Mouse (Mus musculus): Measurements from ENCODE around the gene Nfib. TPM values are rescaled to one million over a fixed set of nuclear protein-coding genes. Genes with fewer than 3 reads are reported as not detected.

Gene Nfib
- polyA plus RNA-seq, 1 experiment from 2014 or later, result 39.8 TPM

DNA sequence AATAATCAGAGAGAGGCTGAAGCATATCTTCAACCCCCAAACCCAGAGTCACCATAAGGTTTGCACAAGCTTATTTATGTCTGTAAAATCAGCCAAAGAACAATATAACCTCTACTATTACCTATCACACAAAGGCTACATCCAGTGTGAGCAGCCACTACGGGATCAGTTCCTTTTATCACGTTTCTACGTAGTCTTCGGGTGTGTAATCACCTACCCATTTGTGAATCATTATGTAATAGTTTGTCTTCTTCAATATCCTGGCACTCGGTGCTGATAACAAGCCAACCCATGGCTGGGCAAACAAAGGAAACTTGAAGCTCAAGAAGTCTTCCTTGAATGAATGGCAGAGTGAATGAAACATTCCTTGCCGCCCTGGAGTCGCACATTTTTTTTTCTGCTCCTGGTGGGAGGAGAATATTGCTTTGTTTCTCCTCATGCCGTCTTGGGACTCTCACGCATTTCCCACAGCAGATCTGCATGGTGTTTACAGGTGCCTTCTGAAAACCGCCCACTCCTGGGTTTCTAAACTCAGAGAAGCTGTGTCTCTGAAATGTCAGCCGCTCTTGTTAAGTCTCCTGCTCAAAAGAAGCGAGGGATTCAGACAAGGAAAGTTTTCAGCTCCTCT, 21.3 kb downstream of the Nfib start:
- H3K9ac ChIP-seq (replicated peaks), result no peak overlapping the region
- H3K4me3 ChIP-seq, result no peak overlapping the region
- ATAC-seq (ENCODE audit: low FRiP score, low read depth), result no peak
- H3K36me3 ChIP-seq, result no peaks in the 10 kb centered on the region
- 77% methylated on average over 12 of the region's 12 CpGs for WGBS
- H3K4me2 ChIP-seq (replicated peaks), result no peak overlapping the region
- H3K27ac ChIP-seq (replicated peaks), result no peak overlapping the region
- H3K4me1 ChIP-seq, result 0 out of 2 replicates have a peak, but pooled peaks cover 4% of the 10 kb centered on the region
- no peaks in the 10 kb centered on the region for H3K9me3 ChIP-seq
- H3K27me3 ChIP-seq, result no peaks in the 10 kb centered on the region

DNA sequence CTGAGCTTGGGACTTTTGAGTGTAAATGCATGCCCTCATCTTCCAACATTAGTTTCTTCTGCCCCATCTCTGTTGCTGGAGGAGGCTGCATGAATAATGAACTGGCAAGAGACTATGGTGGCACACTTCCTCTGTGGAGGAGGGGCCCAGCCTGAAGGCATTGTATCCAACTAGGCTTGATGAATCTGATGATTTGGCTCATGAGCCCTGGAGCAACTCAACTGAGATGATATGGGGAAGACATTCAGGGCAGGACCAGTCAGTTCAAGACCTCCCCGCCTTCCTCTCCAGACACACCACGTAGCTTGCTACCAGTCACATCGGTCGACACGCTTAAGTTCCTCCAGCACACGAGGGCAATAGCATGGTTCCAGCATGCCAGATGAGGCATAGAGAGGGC, 22.0 kb downstream of the Nfib start:
- WGBS, result 95% methylated on average over 6 of the region's 6 CpGs
- Histone ChIP-seq H3K9me3 (no peaks in the 10 kb centered on the region), H3K36me3 (no peaks in the 10 kb centered on the region), H3K4me1 (0 out of 2 replicates have a peak, but pooled peaks cover 4% of the 10 kb centered on the region), H3K4me3 (no peak overlapping the region), H3K27me3 (no peaks in the 10 kb centered on the region), H3K27ac (replicated peaks) (no peak overlapping the region), H3K4me2 (replicated peaks) (no peak overlapping the region), H3K9ac (replicated peaks) (no peak overlapping the region)
- no peak for ATAC-seq (ENCODE audit: low FRiP score, low read depth)

DNA sequence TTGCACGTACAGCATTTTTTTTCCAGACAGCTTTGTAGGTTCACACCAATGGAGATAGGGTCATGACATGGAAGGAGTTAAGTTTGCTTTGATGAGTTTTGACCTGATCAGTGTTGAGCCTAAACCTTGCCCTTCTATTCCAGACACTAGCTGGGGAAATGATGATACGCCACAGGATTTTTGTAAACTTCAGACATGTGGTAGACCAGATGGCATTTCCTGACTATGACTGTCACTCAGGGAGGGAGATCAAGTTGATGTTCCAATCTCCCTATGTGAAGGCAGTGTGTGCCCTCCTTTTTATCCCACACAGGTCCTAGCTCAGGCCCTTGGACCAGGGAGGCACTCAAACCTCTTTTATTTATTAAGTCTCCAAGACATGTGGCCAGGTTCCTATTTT, 29.4 kb downstream of the Nfib start:
- Histone ChIP-seq H3K4me2 (replicated peaks) (no peak overlapping the region), H3K9me3 (no peaks in the 10 kb centered on the region), H3K4me3 (no peak overlapping the region), H3K36me3 (no peaks in the 10 kb centered on the region), H3K27ac (replicated peaks) (no peak overlapping the region), H3K4me1 (no peaks in the 10 kb centered on the region), H3K9ac (replicated peaks) (no peak overlapping the region), H3K27me3 (no peaks in the 10 kb centered on the region)
- no peak for ATAC-seq (ENCODE audit: low FRiP score, low read depth)
- WGBS, result 94% methylated on average over 2 of the region's 2 CpGs

DNA sequence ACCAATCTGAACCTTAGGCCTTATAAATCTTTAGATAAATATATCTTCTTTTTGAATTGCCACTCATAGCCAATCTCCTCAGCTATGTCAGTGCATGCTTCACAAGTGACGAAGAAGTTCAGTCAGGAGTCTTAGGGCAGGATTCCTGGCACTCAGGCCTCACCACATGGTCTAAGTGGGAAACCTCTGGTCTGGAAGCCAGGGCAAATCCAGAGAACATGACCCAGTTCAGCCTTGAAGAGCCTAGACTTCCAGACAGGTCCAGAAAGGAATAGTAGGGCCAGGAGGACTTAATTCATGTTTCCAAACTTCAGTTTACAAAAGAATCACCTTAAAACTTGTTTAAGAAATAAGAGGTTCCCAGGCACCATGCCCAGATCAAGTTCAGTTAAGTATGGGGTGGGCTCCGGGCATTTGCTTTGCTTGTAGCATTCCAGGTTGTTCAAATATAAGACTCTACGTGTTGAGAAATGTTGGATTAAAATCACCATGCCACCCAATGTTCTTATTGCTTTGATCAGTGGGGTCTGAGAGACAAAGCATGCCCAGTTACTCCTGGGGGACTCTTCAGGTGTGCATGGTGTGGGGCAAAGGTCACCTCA, 38.2 kb downstream of the Nfib start:
- no peak overlapping the region for H3K27ac ChIP-seq (replicated peaks)
- H3K36me3 ChIP-seq, result no peaks in the 10 kb centered on the region
- H3K27me3 ChIP-seq, result no peaks in the 10 kb centered on the region
- 90% methylated on average over 3 of the region's 3 CpGs for WGBS
- H3K4me2 ChIP-seq (replicated peaks), result no peak overlapping the region
- no peaks in the 10 kb centered on the region; the same call in 1 of the 2 replicates for H3K4me1 ChIP-seq
- no peak for ATAC-seq (ENCODE audit: low FRiP score, low read depth)
- no peak overlapping the region for H3K4me3 ChIP-seq
- H3K9me3 ChIP-seq, result no peaks in the 10 kb centered on the region
- H3K9ac ChIP-seq (replicated peaks), result no peak overlapping the region

DNA sequence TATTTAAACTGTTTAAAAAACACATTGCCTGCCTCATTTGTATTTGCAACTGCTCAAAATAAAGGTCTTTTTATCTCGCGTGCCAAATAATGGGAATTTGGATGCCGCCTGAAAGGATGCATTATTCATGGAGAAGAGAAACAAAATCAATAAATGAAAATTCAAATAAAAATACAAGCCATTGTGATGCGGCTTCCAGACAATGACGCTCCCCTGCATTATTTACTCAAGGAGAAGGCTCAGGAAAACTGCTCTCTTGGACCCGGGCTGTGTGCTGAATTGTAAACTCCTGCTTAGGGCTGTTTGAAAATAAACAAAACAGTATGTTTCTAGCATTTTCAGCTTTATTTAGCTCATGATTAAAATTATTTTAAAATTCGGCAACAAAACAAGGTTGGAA, 41.1 kb downstream of the Nfib start:
- H3K4me3 ChIP-seq, result no peak overlapping the region
- no peaks in the 10 kb centered on the region; the same call in 1 of the 2 replicates for H3K4me1 ChIP-seq
- peak; percentile 52; the same call in 1 of the 2 replicates for ATAC-seq (ENCODE audit: low FRiP score, low read depth)
- WGBS, result 60% methylated on average over 7 of the region's 7 CpGs
- H3K27me3 ChIP-seq, result no peaks in the 10 kb centered on the region
- H3K36me3 ChIP-seq, result no peaks in the 10 kb centered on the region
- H3K9ac ChIP-seq (replicated peaks), result no peak overlapping the region
- no peak overlapping the region for H3K4me2 ChIP-seq (replicated peaks)
- H3K27ac ChIP-seq (replicated peaks), result no peak overlapping the region
- no peaks in the 10 kb centered on the region for H3K9me3 ChIP-seq

DNA sequence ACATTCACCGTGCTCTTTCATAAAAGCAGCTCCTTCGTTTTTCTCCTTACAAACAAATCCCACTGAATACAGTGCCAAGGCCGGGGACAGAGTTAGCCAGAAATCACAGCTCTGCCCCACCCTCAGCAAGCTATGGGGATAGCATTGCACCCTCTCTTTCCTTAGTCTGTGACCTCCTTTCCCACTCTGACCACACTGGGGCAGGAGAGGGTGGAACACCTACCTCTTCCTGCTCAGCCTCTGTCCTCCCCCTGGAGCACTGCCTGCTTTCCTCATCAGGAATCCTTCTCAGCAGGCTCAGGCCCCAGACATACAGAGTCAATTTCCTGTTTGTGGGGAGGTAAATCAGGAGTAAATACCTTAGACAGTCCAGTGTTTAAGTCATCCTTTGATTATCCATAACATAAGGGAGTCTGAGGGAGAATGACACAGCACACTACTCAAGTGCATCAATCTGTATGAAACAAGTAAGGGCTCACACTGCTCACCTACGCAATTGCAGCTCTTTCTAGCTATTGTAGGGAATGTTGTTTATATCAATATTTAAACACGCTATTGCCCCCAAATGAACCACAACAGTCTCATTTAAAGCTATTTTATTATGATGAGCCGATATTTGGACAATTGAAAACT, 41.7 kb downstream of the Nfib start:
- Histone ChIP-seq H3K36me3 (no peaks in the 10 kb centered on the region), H3K4me1 (no peaks in the 10 kb centered on the region; the same call in 1 of the 2 replicates), H3K4me2 (replicated peaks) (no peak overlapping the region), H3K9me3 (no peaks in the 10 kb centered on the region), H3K9ac (replicated peaks) (no peak overlapping the region), H3K27me3 (no peaks in the 10 kb centered on the region), H3K27ac (replicated peaks) (0 out of 2 replicates have a peak overlapping the region, but pooled peaks have one; percentile 4), H3K4me3 (no peak overlapping the region)
- ATAC-seq (ENCODE audit: low FRiP score, low read depth), result peak; percentile 48; the same call in 1 of the 2 replicates
- WGBS, result 88% methylated on average over 6 of the region's 6 CpGs

DNA sequence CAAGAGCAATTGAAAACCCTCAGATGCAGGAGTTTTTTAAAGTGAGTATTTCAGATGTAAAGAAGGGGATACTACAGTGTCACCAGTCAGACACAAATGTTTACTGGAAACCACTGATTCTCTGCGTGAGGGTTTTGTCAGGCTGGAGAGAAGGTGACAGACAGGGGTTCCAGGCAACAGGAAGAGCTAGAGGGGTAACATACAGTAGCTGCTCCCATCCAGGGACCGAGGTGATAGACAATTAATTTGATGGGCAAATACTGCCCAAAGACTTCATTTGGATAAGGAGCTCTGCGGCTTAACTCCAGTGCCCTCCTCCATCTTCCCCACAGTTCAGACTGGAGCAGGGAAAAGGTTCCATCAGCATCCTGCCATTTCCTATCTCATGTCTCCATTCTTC, 42.9 kb downstream of the Nfib start:
- no peaks in the 10 kb centered on the region; the same call in 1 of the 2 replicates for H3K4me1 ChIP-seq
- H3K36me3 ChIP-seq, result no peaks in the 10 kb centered on the region
- H3K4me3 ChIP-seq, result no peak overlapping the region
- no peak for ATAC-seq (ENCODE audit: low FRiP score, low read depth)
- no peak overlapping the region for H3K27ac ChIP-seq (replicated peaks)
- H3K9me3 ChIP-seq, result no peaks in the 10 kb centered on the region
- H3K9ac ChIP-seq (replicated peaks), result no peak overlapping the region
- no peaks in the 10 kb centered on the region for H3K27me3 ChIP-seq
- 68% methylated on average over 3 of the region's 3 CpGs for WGBS
- no peak overlapping the region for H3K4me2 ChIP-seq (replicated peaks)

DNA sequence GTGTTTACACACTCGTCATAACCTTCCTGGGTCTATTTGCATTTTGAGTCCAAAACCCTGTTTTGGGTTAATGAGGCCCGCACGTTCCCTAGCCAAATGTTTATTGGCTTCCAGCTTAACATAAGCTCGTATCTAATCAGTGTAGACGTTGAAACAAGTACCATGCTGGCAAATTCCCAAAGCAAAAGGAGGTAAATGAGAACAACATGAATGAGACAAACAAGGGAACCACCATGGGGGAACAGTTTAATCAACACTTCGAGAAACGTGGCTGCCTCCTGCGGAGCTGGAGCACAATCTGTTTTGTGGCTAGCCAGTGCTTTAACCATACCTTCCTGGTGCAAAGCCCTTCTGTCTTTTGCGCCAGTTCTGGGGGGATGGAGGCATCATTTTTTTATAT, 43.3 kb downstream of the Nfib start:
- Histone ChIP-seq H3K4me3 (no peak overlapping the region), H3K36me3 (no peaks in the 10 kb centered on the region), H3K27ac (replicated peaks) (no peak overlapping the region), H3K9ac (replicated peaks) (no peak overlapping the region), H3K4me2 (replicated peaks) (no peak overlapping the region), H3K4me1 (no peaks in the 10 kb centered on the region; the same call in 1 of the 2 replicates), H3K27me3 (no peaks in the 10 kb centered on the region), H3K9me3 (no peaks in the 10 kb centered on the region)
- ATAC-seq (ENCODE audit: low FRiP score, low read depth), result no peak
- 47% methylated on average over 9 of the region's 9 CpGs for WGBS

DNA sequence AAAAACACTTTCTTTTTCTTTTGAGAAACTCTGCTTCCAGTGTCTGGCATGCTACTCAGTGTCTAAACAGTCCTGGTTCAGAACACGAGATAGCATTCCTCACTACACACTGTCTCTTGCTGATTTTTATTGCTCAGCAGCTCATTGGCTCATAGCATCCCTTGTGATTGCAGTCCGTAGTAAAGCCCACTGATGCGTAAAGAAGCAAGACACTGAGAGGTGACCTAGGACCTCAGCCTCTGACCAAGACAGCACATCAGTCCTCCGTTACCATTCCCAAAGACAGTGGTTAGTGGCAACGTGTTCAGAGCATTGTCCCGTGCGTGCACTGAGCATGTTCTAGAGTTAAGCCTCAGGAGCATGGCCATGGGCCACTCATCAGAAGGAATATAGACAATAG, 44.3 kb downstream of the Nfib start:
- no peak overlapping the region for H3K4me2 ChIP-seq (replicated peaks)
- no peak overlapping the region for H3K4me3 ChIP-seq
- WGBS, result 89% methylated on average over 7 of the region's 7 CpGs
- no peak for ATAC-seq (ENCODE audit: low FRiP score, low read depth)
- H3K36me3 ChIP-seq, result no peaks in the 10 kb centered on the region
- H3K4me1 ChIP-seq, result no peaks in the 10 kb centered on the region; the same call in 1 of the 2 replicates
- no peaks in the 10 kb centered on the region for H3K9me3 ChIP-seq
- no peak overlapping the region for H3K9ac ChIP-seq (replicated peaks)
- no peaks in the 10 kb centered on the region for H3K27me3 ChIP-seq
- H3K27ac ChIP-seq (replicated peaks), result no peak overlapping the region

DNA sequence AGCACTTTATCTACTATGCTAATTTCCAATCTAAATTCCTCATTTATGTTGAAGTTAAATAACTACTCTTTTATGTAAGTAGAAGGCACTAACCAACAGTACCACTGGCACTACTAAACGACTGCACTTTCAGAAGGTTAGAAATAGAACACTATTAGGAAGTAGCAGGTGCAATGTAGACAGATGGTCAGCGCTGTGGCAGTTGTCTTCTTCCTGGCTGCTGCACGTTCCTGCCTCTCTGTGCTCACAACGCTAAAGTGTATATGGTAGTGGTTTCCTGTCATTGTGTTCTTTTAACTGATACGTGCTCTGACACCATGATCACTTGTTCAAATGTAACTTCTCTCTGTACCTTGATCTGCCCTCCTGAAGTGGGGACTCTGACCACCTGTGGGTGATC, 59.9 kb downstream of the Nfib start:
- H3K27ac ChIP-seq (replicated peaks), result no peak overlapping the region
- no peak overlapping the region for H3K4me3 ChIP-seq
- ATAC-seq (ENCODE audit: low FRiP score, low read depth), result no peak
- peaks cover under 1% of the 10 kb centered on the region; the same call in 1 of the 2 replicates for H3K27me3 ChIP-seq
- H3K4me2 ChIP-seq (replicated peaks), result no peak overlapping the region
- no peaks in the 10 kb centered on the region for H3K36me3 ChIP-seq
- WGBS, result 86% methylated on average over 5 of the region's 5 CpGs
- H3K4me1 ChIP-seq, result no peaks in the 10 kb centered on the region
- H3K9ac ChIP-seq (replicated peaks), result no peak overlapping the region
- H3K9me3 ChIP-seq, result no peaks in the 10 kb centered on the region

DNA sequence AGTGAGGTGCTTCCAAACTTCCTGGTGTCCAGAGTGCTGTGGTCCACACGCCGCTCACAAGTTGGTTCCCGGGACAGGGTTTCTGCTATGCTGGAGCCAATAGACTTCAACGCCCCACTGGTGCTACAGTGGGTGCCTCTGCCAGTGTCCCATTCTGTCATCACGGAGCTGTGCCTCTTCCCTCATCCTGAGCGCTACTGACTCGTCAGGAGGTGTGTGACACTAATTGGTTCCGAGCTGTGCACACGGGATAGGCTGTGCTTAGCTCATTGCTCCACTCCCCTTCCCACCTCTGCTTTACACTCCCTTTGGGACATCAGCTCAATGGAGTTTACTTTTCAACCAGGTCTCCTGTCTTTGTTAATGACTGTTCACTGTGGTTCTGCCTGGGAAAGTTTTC, 60.8 kb downstream of the Nfib start:
- no peaks in the 10 kb centered on the region for H3K9me3 ChIP-seq

DNA sequence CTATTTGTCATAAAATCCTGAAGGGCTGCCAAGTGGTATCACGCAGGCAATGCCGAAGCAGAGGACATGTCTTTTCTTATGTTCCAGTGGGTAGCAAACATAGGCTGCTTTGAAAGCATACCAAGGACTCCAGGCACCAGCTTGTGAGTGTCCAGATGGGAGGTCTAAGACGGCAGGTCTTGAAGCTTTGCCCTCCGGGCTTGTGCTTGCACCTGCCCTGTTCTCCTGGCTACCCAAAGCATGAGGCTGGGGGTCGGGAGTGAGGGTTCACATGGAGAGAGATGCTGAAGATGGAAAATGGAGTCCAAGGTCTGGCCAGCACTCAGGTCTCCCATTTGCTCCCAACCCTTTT, 61.8 kb downstream of the Nfib start:
- ATAC-seq (ENCODE audit: low FRiP score, low read depth), result no peak
- H3K4me3 ChIP-seq, result no peak overlapping the region
- H3K4me2 ChIP-seq (replicated peaks), result no peak overlapping the region
- no peaks in the 10 kb centered on the region for H3K36me3 ChIP-seq
- H3K27me3 ChIP-seq, result peaks cover 4% of the 10 kb centered on the region; the same call in 1 of the 2 replicates
- H3K4me1 ChIP-seq, result no peaks in the 10 kb centered on the region
- H3K27ac ChIP-seq (replicated peaks), result no peak overlapping the region
- no peak overlapping the region for H3K9ac ChIP-seq (replicated peaks)
- WGBS, result 87% methylated on average over 5 of the region's 5 CpGs
- no peaks in the 10 kb centered on the region for H3K9me3 ChIP-seq

More for the DNA sequence above, 60.8 kb downstream of the Nfib start:
- H3K9ac ChIP-seq (replicated peaks), result no peak overlapping the region
- no peaks in the 10 kb centered on the region for H3K36me3 ChIP-seq
- 82% methylated on average over 9 of the region's 9 CpGs for WGBS
- H3K27ac ChIP-seq (replicated peaks), result no peak overlapping the region
- H3K4me3 ChIP-seq, result no peak overlapping the region
- peak; percentile 20; the same call in 1 of the 2 replicates for ATAC-seq (ENCODE audit: low FRiP score, low read depth)
- peaks cover 4% of the 10 kb centered on the region; the same call in 1 of the 2 replicates for H3K27me3 ChIP-seq
- no peak overlapping the region for H3K4me2 ChIP-seq (replicated peaks)
- H3K4me1 ChIP-seq, result no peaks in the 10 kb centered on the region

Data from midbrain, embryonic 12.5 days (tissue).